Mouse (Mus musculus) intestine, embryonic 14.5 days (tissue): Measurements from ENCODE around the gene Tns4. TPM values are rescaled to one million over a fixed set of nuclear protein-coding genes. Genes with fewer than 3 reads are reported as not detected.

Experiments
- ATAC-seq: fragments of 200-750 bp; cut with Nextera tagmentation; replicated peaks from 2 replicates; pipeline ENCODE4 v1.8.0; 2017; ENCODE audit warnings: low read depth, moderate number of reproducible peaks, moderate TSS enrichment, moderate library complexity; ENCODE audit not compliant: low FRiP score, low TSS enrichment
- DNase-seq: peaks from one replicate; pipeline ENCODE4 v3.0.0-alpha.2; 2018; ENCODE audit warnings: low spot score
- H3K27ac ChIP-seq: fragments of 300-500 bp; sonication (generic); 2 replicates; pipeline ENCODE4 v1.5.1; 2014; ENCODE audit warnings: low read depth, mild to moderate bottlenecking, control low read depth
- H3K27me3 ChIP-seq: fragments of 300-500 bp; sonication (generic); replicated peaks from 2 replicates; pipeline ENCODE4 v1.6.1; 2014; ENCODE audit warnings: low read length, control low read depth; ENCODE audit not compliant: control insufficient read depth, insufficient read depth
- H3K36me3 ChIP-seq: fragments of 300-500 bp; sonication (generic); 2 replicates; pipeline ENCODE4 v1.6.1; 2014; ENCODE audit warnings: low read length, control low read depth; ENCODE audit not compliant: control insufficient read depth, insufficient read depth
- H3K4me1 ChIP-seq: fragments of 300-500 bp; sonication (generic); replicated peaks from 2 replicates; pipeline ENCODE4 v1.6.1; 2014; ENCODE audit warnings: low read length, control low read depth, mixed read lengths; ENCODE audit not compliant: control insufficient read depth, insufficient read depth
- H3K4me2 ChIP-seq: fragments of 300-500 bp; sonication (generic); 2 replicates; pipeline ENCODE4 v1.6.1; 2014; ENCODE audit warnings: low read length
- H3K4me3 ChIP-seq: fragments of 300-500 bp; sonication (generic); 2 replicates; pipeline ENCODE4 v1.5.1; 2014; ENCODE audit warnings: low read depth, low read length, control low read depth, mixed read lengths
- H3K9ac ChIP-seq: fragments of 300-500 bp; sonication (generic); 2 replicates; pipeline ENCODE4 v1.6.1; 2014; ENCODE audit warnings: mild to moderate bottlenecking, low read length
- H3K9me3 ChIP-seq: fragments of 300-500 bp; sonication (generic); 2 replicates; pipeline ENCODE4 v1.6.1; 2016; ENCODE audit warnings: low read length, control low read depth; ENCODE audit not compliant: control insufficient read depth
- WGBS: fragments of 180-500 bp; shearing (Covaris S2); extraction: QIAGEN DNeasy Blood & Tissue Kit; methylation state at CpG from one replicate; pipeline ENCODE4 v1.1.7; 2014; 5-methylcytosine and 5-hydroxymethylcytosine counted together
- polyA plus RNA-seq: library from polyadenylated mRNA; unstranded; fragments of >200 nt; fragmentation: Nextera tagmentation; extraction: Ambion mirVana; gene quantifications from 2 replicates; pipeline ENCODE4 v1.2.1, GENCODE M21; 2014

Gene Tns4
- polyA plus RNA-seq: 0.70 and 0.84 TPM in 2 replicates

DNA sequence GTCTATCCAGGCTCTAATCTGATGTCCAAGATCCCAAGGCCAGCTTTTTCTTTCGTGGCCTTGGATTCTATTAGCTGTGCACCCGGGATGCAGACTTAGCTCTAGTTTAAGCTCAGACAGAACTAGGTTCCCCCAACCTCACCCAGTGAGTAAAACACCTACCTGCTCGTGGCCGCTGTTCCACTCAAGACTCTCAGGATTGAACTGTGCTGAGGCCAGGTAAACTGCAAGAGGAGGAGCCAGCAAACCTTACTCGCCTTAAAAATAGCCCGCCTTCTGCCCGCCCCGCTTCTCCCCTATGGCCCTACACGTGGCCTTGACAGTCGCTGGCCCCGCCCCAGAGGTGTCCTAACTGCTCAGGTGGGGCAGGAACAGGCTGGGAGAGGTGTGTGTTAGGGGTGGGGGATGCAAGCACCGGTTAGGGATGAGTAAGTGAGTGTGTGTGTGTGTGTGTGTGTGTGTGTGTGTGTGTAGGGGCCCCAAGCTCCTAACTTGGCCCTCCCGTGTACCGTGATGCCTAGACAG is at the start of gene Tns4:
Tns4 (minus strand) TSS at position 230 of the 525 bp plus-strand sequence.
- ATAC-seq (peak; percentile 74; the same call in 1 of the 2 replicates), DNase-seq (no peak)
- Histone ChIP-seq H3K4me2 (0 out of 2 replicates have a peak within 1 kb of the TSS, but pooled peaks have one; percentile 0), H3K4me3 (no peak within 1 kb of the TSS), H3K27me3 (no peaks in the 10 kb centered on the region), H3K36me3 (no peaks in the 10 kb centered on the region), H3K27ac (no peak within 1 kb of the TSS), H3K9ac (no peak within 1 kb of the TSS), H3K4me1 (no peaks in the 10 kb centered on the region; the same call in 1 of the 2 replicates), H3K9me3 (no peaks in the 10 kb centered on the region)
- 50% methylated on average over 14 of the region's 14 CpGs for WGBS

DNA sequence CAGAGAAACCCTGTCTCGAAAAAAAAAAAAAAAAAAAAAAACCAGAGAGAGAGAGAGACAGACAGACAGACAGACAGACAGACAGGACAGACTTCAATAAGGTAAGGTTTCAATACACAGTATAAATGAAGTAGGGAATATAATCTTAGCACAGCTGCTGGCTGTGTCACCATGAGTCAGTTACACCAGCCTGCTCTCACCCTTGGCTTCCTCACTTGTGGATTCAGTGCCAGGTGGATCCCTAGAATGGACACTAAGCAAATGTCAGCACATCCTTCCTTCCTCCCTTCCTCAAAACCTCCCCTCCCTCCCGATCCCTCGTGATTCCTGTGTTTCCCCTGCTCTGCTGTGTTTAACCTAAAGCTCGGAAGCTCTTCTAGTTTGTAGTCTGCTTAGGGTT is 48.3 kb upstream of the Tns4 start:
- H3K9ac ChIP-seq: no peak overlapping the region
- peaks cover 39% of the 10 kb centered on the region for H3K4me1 ChIP-seq
- no peak overlapping the region for H3K27ac ChIP-seq
- no peak for DNase-seq
- no peak overlapping the region for H3K4me2 ChIP-seq
- no peaks in the 10 kb centered on the region for H3K36me3 ChIP-seq
- no peak overlapping the region for H3K4me3 ChIP-seq
- H3K9me3 ChIP-seq: no peaks in the 10 kb centered on the region
- no peak for ATAC-seq
- no peaks in the 10 kb centered on the region for H3K27me3 ChIP-seq
- WGBS: 60% methylated on average over 4 of the region's 4 CpGs

DNA sequence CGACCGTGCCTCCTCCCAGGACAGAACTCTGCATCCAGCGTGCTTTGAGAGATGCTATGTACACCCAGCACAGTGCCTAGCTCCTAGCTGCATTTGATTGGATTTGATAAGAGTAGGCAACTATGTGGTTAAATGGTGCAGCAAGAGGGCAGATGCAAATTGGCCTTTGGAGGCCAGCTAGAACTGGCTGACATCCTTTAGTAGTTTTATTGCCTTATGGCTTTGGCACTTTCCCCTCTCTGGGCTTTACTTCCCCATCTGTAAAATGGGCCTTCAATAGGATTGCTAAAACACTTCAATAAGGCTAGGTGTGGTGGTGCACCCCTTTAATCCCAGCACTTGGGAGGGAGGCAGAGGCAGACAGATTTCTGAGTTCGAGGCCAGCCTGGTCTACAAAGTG is 47.9 kb upstream of the Tns4 start:
- WGBS: 80% methylated on average over 4 of the region's 4 CpGs
- Histone ChIP-seq H3K9ac (no peak overlapping the region), H3K4me3 (no peak overlapping the region), H3K4me1 (peaks cover 42% of the 10 kb centered on the region), H3K36me3 (no peaks in the 10 kb centered on the region), H3K4me2 (no peak overlapping the region), H3K27ac (no peak overlapping the region), H3K9me3 (no peaks in the 10 kb centered on the region), H3K27me3 (no peaks in the 10 kb centered on the region)
- ATAC-seq: no peak
- DNase-seq: no peak

DNA sequence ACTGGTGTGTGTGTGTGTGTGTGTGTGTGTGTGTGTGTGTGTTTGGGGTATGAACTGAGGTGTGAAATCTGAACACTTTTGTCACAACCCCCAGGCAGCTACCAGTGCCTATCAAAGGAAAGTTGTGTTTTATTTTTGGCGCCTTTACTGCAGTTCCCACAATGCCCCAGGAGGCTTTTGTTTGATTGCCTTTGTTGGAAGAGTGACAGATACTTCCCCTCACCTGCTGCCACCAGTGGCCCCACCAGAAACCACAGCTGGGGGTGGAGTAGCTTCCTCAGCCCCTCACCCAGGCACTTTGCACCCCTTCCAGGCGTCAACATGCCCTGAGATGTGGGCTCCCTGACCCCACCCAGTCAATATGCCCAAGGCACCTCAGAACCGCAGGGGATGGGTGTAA is 47.3 kb upstream of the Tns4 start:
- Histone ChIP-seq H3K27ac (no peak overlapping the region), H3K9me3 (no peaks in the 10 kb centered on the region), H3K4me1 (peaks cover 48% of the 10 kb centered on the region), H3K27me3 (no peaks in the 10 kb centered on the region), H3K9ac (no peak overlapping the region), H3K36me3 (no peaks in the 10 kb centered on the region), H3K4me2 (no peak overlapping the region), H3K4me3 (no peak overlapping the region)
- DNase-seq (no peak), ATAC-seq (no peak)
- 49% methylated on average over 3 of the region's 3 CpGs for WGBS

DNA sequence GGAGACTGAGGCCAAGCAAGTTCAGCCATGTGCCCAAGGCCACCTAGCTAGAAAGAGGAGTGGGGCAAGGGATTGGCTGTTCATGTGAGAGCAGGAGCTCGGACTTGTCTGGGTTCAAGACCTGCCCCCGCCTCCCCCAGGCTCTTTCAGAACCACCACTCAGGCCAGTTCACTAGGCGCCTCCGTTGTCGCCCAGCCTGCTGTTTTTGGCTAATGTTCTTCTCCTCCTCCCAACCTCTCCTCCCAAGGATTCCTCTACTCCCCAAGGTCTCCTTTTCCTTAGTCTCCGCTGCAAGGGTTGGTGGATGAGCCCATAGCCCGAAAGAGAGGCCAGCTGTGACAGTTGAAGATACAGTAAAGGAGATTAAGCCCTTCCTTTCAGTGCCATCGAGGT is 45.9 kb upstream of the Tns4 start:
- Histone ChIP-seq H3K36me3 (no peaks in the 10 kb centered on the region), H3K4me1 (peaks cover 50% of the 10 kb centered on the region), H3K4me2 (no peak overlapping the region), H3K27ac (peak overlapping the region; percentile 92), H3K9me3 (no peaks in the 10 kb centered on the region), H3K9ac (no peak overlapping the region), H3K27me3 (no peaks in the 10 kb centered on the region), H3K4me3 (no peak overlapping the region)
- no peak for DNase-seq
- WGBS: 37% methylated on average over 8 of the region's 8 CpGs
- ATAC-seq: no peak

DNA sequence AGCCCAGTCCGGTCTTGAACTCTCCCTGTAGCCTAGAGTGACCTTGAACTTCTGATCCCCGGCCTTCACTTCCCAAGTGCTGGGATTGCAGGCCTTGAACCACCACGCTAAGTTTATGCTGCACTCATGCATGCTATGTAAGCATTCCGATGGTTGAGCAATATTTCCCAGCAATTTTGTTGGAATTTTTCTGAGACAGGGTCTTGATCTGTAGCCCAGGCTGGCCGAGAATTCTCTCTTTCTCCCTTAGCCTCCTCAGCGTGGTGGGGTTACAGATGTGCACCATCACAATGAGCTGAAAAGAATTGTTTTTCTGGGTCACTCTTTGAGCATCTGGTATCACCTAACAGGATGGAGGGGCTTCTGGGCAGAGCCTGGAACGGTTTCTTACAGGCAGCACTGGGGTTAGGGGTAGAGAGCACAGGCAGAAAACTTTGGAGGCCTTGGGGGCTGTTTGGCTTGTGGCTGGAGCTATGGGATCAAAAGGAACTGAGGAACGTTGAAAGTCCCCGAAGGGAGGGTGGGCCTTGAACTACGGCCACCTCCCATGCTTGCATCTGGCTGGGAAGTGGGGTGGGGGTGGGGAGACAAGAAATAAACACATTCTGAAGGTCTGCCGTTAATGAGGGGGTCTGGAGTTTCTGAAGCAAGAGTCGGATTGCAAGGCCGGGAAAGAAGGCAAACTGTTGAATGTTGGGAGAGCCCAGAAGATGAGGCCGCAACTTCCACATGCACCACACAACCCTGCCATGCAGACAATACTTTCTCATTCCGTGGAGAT is 45.4 kb upstream of the Tns4 start:
- Histone ChIP-seq H3K9me3 (no peaks in the 10 kb centered on the region), H3K36me3 (no peaks in the 10 kb centered on the region), H3K27ac (peak overlapping the region; percentile 92), H3K4me2 (no peak overlapping the region), H3K4me3 (no peak overlapping the region), H3K4me1 (peaks cover 50% of the 10 kb centered on the region), H3K27me3 (no peaks in the 10 kb centered on the region), H3K9ac (no peak overlapping the region)
- DNase-seq: no peak
- no peak for ATAC-seq
- 32% methylated on average over 15 of the region's 15 CpGs for WGBS

DNA sequence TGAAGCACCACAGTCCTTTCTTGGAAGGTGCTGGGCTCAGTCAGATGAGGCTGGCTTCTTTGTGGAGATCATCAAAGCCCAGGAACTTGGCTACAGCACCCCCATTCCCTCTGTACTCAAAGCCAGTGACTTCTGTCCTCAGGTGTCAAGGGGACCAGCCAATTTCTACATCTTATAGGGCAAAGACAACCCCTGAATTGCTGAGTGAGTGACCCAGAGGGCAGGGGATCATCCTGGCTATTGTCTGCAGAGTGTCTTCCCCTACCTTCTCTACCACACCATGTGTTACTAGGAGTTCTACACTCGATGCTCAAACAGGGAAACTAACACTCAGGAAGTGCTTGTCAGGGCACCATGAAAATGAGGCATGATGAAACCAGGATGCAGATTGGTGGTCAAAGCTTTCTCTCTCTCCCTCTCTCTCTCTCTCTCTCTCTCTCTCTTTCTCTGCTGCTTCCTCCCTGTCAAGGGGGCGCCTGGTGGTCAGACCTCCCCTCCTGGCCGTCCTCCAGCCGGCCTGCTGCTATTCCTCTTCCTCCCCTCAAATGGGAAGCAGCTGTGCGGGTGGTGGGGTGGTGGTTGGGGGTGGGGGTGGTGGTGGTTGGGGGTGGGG is 44.3 kb upstream of the Tns4 start:
- no peak overlapping the region for H3K9ac ChIP-seq
- no peak overlapping the region for H3K4me3 ChIP-seq
- H3K36me3 ChIP-seq: no peaks in the 10 kb centered on the region
- H3K27me3 ChIP-seq: no peaks in the 10 kb centered on the region
- no peak for ATAC-seq
- peaks cover 46% of the 10 kb centered on the region for H3K4me1 ChIP-seq
- 20% methylated on average over 5 of the region's 5 CpGs for WGBS
- no peak for DNase-seq
- no peaks in the 10 kb centered on the region for H3K9me3 ChIP-seq
- H3K27ac ChIP-seq: peak overlapping the region; percentile 92
- H3K4me2 ChIP-seq: no peak overlapping the region

DNA sequence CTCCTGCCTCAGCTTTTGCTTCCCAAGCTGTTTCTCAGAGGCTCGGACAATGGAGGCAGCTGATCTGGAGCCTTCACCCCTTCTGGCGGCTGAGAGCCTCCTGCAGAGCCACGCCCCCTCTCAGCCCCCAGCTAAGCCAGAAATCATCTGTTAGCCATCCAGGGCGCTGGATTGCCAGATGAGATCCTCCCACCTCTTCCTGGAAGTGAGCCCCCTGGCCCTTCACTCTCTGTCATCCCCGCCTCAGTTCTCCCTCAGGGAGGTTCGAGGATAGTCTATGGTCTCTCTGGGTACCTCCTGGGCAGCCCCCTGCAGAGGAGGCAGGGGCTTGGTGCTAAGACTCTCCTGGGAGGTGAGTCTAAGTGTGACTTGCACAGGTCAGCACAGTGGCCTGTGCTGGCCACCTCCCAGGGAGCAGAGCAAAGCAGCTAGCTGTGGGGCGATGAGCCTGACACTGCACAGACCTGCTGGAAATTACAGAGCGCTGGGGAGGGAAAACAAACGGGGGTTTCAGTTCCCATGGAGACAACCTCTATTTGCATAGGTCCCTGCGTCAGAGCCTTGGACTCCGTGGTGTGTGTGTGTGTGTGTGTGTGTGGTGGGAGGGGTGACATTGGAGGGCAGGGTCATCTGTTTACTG is 43.1 kb upstream of the Tns4 start:
- DNase-seq (peak; percentile 86), ATAC-seq (peak; percentile 84)
- H3K36me3 ChIP-seq: no peaks in the 10 kb centered on the region
- H3K27ac ChIP-seq: peak overlapping the region; percentile 92
- H3K9me3 ChIP-seq: no peaks in the 10 kb centered on the region
- H3K4me1 ChIP-seq: peaks cover 47% of the 10 kb centered on the region
- peak overlapping the region; percentile 35; the same call in 1 of the 2 replicates for H3K9ac ChIP-seq
- WGBS: 1% methylated on average over 11 of the region's 11 CpGs
- H3K27me3 ChIP-seq: no peaks in the 10 kb centered on the region
- peak overlapping the region; percentile 18 for H3K4me3 ChIP-seq
- peak overlapping the region; percentile 49 for H3K4me2 ChIP-seq
